Mouse (Mus musculus) urinary bladder, adult 18-20 months (tissue): ENCODE results near the gene Rfesd.

ENCODE experiments used
- DNase-seq, 2 experiments: peaks; one replicate each; pipeline ENCODE4 v3.0.0; 2022; ENCODE audit warnings: low spot score in 2 of 2, mixed read lengths in 2 of 2

Gene Rfesd

DNA sequence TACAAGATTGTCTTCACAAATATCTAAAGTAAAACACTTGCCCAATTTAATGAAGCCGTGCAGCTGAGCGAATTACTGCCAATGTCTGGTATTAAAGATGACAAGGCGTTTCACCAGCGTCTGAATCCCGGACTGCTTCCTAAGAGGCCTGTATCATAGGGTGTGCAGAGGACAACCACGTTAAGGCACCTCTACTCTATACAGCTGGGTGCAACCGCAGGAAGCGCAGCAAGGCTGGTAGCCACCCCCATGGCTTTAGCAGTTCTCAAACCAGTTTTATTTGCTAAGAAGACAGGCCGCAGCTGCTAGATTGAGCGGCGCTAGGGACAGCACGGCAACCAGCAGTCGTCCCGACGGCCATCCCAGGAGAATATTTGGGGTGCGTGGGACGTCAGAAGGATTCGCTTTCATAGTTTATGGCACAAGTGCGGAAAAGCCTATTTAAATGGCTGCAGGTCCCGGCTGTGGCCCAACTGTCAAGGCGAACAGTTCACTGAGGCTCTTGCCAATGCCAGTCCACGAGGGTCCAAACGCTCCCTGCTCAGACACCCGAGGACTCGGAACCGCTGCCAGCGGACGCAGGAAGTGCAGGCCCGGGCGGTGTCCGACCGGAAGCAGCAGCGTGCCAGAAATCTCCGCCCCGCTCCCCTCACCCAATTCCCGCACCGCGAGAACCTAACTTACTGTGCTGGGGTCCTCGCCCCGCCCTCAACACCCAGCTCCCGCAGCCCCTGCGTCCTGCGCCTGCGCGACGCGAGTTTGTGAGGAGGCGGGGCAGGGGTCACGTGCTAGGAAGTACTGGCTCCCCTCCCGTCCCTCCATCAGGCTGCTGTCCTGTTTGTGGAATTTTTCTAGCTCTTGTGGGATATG, at the start of gene Rfesd:
TSS of gene Rfesd (minus strand) at position 746 of the 870 bp plus-strand sequence.
- peak; percentile 90 to 95 for DNase-seq

- DNase-seq, result no peak
Measured at GRCm38 (mm10) chr13:76064363-76064945, 45.9 kb upstream of the Rfesd start.

DNA sequence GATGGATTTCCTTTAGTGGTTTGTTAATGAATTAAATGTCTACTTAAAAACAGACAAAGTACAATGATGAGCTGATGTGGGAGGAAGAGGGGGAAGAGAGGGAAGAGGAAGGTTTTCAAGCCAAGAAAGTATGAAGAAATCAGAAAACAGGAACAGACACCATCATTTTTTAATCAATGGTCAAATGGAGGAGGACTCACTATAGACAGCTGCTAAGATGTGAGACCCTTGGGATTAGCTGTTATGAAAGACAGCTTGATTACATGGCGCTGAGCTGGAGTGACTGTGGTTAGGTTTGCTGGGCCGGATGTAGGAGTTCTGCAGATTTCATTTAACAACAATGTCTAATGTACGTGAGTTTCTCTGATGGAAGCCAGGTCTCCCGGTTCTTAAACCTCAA, 45.0 kb upstream of the Rfesd start:
- no peak for DNase-seq

DNA sequence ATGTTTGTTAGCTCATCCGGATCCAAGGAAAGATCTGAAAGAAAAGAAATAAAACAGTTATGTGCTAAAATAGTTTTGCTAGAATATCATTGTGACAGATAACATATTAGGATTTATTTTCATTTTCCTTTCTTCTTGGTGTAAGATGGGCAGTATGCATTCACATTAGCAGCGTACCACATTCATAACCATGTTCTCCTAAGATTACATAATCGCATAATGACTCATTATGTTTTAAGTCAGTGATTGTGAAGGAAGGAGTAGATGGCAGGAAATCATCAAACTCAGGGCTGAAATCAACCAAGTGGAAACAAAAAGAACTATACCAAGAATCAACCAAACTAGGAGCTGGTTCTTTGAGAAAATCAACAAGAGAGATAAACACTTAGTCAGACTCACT, 44.0 kb upstream of the Rfesd start:
- DNase-seq, result no peak

DNA sequence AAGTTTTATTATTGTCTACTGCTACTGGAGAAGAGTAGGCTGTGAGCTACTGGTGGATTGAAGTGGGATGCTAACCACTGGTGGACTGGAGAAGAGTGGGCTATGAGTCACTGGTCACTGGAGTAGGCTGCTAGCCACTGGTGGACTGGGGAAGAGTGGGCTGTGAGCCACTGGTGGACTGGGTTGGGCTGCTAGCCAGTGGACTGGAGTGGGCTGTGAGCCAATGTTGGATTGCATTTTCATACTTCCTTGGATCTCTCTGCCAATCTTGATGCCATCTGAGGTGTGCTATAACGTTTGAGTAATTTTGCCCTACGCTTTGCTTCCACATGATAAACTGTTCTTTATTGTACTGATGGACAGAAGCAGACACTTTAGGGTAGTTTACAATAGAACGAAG, 43.6 kb upstream of the Rfesd start:
- DNase-seq, result no peak

DNA sequence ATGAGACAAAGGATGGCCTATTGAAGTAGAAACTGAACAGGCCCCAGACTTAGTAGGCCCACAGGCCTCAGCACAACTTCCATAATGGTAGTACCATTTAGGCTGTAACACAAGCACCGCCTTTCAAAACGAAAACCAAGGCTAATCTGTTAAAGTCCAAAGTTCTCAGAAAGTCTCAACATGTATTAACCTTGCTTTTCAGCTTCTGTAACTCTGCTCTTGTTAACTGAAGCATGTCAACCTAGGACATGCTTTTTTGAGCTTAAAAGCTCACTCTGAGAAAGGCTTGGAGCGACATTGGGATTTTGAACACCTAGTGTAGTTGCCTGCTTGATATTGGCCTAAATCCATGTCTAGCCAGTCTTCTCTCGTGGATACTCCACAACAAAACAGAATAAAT, 41.1 kb upstream of the Rfesd start:
- DNase-seq, result no peak

- DNase-seq, result no peak
Measured at GRCm38 (mm10) chr13:76057267-76058069, 38.9 kb upstream of the Rfesd start.

GRCm38 (mm10) chr13:76056896-76057266, 38.4 kb upstream of the Rfesd start, which contains the start of gene Gpr150:
Gene Gpr150 (minus strand): TSS chr13:76056996.
- no peak for DNase-seq

DNA sequence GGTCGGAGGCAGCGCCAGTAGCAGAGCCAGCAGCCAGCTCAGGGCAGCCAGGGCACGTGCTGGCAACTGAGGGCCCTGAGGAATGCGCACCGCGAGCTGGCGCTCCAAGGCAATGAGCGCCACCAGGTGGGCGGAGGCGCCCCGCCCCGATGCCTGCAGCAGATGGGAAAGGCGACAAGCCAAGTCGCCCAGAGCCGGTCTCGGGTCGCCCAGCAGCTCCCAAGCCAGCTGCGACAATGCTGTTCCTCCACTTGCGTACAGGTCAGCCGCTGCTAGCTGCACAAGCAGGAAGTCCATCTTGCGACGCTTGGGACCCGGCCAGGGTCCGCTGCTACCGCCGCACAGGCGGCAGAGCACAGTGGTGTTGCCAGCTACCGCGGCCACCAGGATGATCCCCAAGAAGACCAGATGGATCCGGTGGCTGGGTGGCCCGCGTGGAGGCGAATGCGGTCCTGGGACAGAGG, 37.8 kb upstream of the Rfesd start:
- peak; percentile 33 to 50 for DNase-seq

GRCm38 (mm10) chr13:76055391-76056232, 37.1 kb upstream of the Rfesd start:
- DNase-seq, result peak in 1 of 2 experiments; percentile 33

- no peak for DNase-seq
Measured at GRCm38 (mm10) chr13:76044971-76045370, 26.5 kb upstream of the Rfesd start.

GRCm38 (mm10) chr13:76042455-76042854, 23.9 kb upstream of the Rfesd start:
- no peak for DNase-seq

- no peak for DNase-seq
Measured at GRCm38 (mm10) chr13:76024588-76024987, 6.1 kb upstream of the Rfesd start.

DNA sequence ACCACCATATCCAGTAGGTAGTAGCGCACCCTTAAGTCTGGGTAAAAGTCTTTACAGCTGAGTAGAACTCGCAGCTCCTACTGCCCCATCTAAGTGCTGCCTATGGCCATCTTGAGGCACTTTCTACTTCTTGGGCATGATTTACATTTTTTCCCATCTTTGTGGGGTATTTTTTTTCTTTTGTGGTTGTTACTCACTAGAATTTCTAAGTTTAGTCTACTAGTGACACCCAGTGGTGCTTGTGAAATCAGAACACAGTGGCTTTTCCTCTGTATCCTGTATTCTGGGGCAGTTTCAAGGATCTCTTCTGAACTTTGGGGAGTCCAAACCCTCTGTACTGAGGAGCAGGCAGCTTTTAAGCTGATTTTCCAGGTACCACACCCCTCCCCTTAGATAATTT, 3.3 kb upstream of the Rfesd start:
- DNase-seq, result no peak

- DNase-seq, result no peak
Measured at GRCm38 (mm10) chr13:76018844-76019400, 403 bp upstream of the Rfesd start.

- no peak for DNase-seq
Measured at GRCm38 (mm10) chr13:76017465-76017864, 1.1 kb downstream of the Rfesd start.

GRCm38 (mm10) chr13:76014511-76014910, 4.0 kb downstream of the Rfesd start:
- DNase-seq, result no peak

GRCm38 (mm10) chr13:76003272-76003671, 15.2 kb downstream of the Rfesd start:
- DNase-seq, result no peak

DNA sequence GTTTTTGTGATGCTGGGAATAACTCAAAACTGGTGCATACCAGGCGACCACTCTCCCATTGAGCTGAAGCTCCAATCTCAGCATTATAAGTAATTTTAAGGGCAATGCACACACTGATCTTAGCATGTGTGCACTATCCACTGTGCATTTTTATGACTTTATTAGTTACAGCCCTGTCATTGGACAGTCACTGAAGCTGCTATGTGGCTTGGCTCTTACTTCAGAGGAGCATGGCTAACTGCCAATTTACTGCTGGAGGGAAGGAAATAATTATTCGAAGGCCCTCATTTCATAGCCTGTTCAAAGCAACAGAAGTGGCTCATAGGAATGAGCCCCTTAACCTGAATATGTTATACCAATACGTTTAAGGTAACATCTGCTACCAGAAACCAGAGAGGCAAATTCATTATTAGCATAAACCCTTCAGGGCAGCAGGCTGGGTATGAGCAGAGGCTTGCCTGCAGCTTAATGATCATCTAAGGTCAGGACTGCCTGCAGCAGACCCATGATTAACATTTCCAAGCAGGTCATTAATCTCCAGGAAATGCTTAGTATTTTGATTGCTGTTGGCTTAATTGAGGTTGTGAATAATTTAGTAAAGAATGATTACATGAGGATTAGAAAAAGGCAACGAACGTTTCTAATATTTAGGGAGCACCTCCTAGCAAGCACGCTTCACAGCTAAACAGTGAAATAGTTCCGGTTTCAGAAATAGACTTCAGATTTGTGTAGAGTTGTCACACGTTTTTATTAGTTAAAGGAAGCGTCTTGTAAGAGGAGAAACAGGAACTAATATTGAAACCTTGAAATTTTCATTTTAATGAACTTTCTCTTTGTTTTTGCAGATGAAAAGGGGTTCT, 26.1 kb downstream of the Rfesd start:
- no peak for DNase-seq

GRCm38 (mm10) chr13:75988096-75988495, 30.4 kb downstream of the Rfesd start:
- no peak for DNase-seq
